Mouse (Mus musculus): ENCODE data around the gene Gbgt1.
"Not testable (repeated sequence)": the region's sequence is repeated elsewhere in the genome, so short reads cannot be mapped to it uniquely, and the experiment has no call there.

Gene Gbgt1

DNA sequence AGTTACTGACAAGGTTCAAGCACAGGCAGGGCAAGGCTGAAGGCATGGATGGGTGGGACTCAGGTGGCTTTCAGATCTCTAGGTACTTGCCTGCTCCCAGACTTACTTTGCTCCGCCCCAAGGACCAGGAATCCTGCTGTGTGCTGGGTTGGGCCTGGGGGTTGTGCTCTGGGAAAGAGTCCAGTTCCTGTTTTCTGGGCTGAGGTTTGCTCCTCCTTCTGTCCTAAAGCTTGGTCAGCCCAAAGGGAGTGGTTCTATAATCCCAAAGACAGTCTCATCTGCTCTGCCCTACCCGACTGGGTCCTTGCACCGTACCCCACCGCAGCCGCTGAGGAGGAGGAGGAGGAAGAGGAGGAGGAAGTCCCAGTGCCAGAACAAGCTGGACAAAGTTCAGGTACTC lies at the start of gene Gbgt1:
Gene Gbgt1, plus strand, starts transcription at position 221 of the 400 bp plus-strand sequence.
- DNase-seq, result no peak

DNA sequence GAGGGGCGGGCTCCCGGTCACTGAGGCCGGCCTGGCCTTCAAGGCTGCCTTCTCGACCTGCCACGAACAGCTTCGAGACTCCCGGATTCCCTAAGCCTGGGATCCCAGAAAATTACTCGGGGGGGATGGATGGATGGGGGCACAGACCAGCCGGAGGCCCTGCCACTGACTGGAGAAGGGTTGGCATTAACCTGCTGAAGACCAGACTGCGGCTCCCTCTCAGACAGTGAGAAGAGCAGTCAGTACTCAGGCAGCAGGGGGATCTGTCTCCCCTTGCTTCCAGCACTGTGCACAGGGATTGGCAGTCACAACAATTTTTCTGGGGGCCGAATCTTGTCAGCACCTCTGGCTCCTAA lies 49.4 kb upstream of the Gbgt1 start:
- DNase-seq, result no peak

DNA sequence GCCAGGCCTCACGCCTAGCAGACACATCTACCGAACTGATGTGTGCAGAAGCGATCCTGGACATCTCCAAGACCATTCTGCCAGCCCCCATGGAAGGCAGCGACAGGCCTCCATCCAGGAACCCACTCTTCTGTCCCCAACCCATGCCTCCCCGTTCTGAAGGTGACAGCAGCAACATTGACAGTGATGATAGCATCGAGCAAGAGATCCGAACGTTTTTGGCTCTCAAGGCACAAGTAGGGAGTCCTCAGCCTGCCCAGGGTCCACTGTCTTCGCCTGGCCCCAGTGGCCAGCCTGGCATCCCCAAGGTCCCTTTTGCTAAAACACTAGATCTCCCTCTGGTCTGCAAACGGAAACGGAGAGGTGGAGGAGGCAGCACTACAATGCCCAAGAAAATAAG lies 45.0 kb upstream of the Gbgt1 start:
- no peak for DNase-seq

DNA sequence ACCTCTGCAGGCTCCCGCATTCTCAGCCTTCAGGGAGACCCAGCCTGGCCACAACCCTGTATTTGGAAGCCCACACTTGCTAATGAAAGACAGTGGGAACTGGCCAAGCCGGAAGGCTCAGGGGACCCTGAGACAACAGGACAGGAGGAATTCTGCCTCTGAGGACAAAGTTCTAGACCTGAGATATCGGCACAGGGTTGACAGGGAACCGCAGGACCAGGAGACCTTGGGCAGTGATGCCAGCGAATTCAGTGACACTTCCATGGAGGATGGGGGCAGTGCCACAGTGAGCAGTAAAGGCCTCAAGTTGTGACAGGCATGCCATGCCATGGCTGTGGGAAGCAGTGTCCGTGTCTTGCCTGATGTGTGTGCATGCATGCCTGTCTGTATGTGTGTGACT lies 43.2 kb upstream of the Gbgt1 start:
- DNase-seq, result no peak

- no peak for DNase-seq
These were observed 40.1 kb upstream of the Gbgt1 start for GRCm38 (mm10) chr2:28456616-28457015.

DNA sequence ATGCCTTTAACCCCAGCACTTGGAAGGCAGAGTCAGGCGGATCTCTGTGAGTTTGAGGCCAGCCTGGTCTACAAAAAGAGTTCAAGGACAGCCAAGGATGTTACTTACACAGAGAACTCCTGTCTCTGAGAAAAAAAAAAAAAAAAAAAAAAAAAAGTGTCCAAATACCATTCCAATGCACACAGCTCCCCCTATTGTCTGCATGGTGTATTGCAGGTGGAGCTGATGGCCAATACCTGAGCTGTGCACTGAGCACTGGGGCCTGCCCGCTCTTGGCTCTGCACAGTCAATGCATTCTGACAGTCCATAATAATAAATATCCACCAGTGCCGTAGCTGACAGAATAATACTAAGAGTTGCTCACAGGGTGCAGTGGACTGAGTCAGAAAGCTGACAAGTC lies 32.8 kb upstream of the Gbgt1 start:
- peak; percentile 72 for DNase-seq

DNA sequence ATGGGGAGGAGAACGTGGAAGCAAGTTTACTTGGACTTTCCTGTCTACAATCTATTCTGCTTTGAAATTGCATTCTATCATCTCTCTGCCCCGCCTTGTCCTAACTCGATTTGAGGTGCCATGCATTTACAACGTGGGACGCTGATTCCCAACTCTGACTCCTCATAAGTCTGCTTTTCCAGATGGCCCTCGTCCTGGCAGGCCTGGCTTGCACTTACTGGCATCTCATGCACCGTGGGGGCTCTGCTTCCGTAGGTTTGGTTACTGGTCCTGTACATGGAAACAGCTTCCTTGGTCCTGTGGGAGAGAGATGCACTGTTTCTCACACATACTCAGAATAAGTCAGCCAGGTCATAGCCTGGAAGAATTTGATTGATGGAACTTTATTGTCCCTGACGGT lies 31.8 kb upstream of the Gbgt1 start:
- no peak for DNase-seq

- DNase-seq, result peak; percentile 51
These were observed 30.7 kb upstream of the Gbgt1 start, which contains the start of gene 1700007K13Rik for GRCm38 (mm10) chr2:28465836-28466518. 1700007K13Rik (minus strand) TSS chr2:28466332.

- DNase-seq, result peak; percentile 88
These were observed 28.7 kb upstream of the Gbgt1 start, which contains the start of gene Mrps2 for GRCm38 (mm10) chr2:28467860-28468485. Mrps2 (plus strand) TSS chr2:28468066.

DNA sequence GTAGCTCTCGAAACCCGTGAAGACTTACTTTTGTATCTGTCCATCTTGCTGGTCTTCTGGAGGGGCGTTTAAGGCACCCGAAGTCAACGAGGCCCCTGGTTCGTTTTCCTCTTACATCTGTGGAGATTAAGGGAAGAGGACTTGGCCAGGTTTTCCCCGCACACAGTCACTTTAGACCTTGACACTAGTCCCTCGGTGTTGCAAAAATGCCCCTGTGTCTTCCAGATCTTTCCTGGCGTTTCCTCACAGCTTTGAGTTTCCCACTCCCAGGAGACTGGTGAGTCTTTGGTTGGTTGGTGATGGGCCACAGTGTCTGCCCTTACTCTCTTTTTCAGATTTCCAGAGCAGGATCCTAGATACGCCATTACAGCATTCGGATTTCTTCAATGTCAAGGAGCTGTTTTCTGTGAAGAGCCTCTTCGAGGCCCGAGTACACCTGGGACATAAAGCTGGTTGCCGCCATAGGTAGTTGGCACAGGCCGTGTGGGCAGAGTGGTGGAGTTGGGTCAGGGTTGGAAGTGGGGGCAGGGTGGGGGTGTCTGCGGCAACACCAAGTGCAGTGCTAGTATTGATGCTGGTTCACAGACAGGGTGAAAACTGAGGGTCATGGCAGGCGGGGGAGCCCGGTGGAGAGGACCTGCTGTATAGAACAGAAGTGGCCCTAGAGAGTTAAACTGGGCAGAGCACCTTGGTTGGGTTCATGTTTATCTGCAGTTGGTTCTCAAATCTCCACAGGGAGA lies 28.0 kb upstream of the Gbgt1 start:
- no peak for DNase-seq

GRCm38 (mm10) chr2:28469461-28469860 lies 27.2 kb upstream of the Gbgt1 start:
- no peak for DNase-seq

- no peak for DNase-seq
These were observed 26.1 kb upstream of the Gbgt1 start for GRCm38 (mm10) chr2:28470591-28470990.

- not testable (repeated sequence) for DNase-seq
These were observed 24.7 kb upstream of the Gbgt1 start for GRCm38 (mm10) chr2:28472011-28472410.

DNA sequence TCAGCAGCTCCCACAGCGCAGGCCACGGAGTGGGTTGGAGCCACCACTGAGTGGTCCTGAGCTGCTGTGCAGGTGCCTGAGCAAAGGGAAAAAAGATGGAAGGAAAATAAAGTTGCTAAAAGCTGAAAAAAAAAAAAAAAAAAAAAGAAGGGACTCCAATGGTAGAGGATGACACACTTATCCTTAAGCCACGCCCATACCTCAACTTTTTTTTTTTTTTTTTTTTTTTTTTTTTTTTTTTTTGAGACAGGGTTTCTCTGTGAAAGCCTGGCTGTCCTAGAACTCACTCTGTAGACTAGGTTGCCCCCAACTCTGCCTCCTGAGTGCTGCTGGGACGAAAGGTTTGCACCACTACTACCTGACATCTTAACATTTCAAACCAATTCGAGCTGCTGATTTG lies 18.7 kb upstream of the Gbgt1 start:
- not testable (repeated sequence) for DNase-seq

DNA sequence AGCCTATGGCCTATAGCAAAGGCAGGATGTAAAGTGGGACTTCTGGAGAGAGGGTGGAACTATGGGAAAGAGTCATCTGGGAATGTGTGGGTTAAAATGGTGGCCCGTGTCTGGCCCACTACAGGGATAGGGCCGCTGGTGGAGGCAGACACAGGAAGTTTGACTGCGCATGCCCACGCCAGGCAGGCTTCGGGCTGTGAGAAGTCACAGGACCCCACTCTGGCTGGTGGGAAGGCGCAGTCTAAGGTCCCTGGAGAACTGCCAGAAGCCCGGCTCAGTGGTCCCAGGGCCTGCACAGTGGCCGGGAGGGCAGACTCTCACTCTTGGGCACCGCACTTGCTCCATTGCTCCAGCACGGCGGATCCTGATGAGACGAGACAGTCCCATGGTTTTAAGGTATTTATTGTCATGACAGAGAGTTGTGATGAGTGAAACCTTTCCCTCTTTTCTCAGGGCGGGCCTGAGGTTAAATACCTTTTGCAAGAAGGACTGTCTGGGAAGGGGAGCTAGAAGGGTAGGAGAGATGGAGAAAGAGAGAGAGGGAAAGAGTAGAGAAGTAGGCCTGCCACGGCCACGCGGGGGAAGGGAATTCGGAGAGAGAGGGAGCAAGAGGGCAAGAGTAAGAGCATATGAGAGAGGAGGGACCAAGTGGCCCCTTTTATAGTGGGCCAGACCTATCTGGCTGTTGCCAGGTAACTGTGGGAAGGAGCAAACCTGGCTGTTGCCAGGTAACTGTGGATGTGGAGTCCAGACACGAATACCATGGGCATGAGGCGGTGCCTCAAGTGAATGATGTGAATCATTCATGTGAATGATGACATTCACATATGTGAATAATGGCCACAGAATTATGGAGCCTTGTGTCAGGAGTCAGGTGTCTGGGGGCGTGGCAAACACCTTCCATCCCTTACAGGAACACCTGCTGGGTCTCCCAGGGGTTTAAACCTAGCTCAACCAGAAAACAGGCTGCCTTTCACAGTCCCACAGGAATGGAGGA lies 17.2 kb upstream of the Gbgt1 start:
- DNase-seq, result no peak

GRCm38 (mm10) chr2:28483861-28484260 lies 12.8 kb upstream of the Gbgt1 start:
- DNase-seq, result no peak

DNA sequence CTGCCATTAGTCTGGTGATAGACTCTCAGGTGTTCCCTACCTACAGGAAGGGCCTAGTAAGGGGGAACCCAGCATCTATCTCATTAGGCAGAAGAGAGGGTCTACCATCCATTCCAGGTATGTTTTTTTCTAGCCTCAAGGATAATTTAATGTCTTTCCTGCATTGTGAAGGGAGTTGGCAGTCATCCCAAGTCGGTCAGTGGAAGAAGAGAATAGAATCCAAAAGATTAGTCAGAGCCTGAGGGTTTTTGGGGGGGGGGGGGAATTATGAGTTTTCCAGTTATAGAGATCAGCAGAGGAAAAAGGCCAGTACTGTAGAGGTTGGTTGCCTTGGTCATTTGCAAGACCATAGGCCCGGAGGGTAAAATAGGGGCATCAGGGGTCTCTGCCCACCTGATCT lies 2.2 kb upstream of the Gbgt1 start:
- DNase-seq, result no peak

DNA sequence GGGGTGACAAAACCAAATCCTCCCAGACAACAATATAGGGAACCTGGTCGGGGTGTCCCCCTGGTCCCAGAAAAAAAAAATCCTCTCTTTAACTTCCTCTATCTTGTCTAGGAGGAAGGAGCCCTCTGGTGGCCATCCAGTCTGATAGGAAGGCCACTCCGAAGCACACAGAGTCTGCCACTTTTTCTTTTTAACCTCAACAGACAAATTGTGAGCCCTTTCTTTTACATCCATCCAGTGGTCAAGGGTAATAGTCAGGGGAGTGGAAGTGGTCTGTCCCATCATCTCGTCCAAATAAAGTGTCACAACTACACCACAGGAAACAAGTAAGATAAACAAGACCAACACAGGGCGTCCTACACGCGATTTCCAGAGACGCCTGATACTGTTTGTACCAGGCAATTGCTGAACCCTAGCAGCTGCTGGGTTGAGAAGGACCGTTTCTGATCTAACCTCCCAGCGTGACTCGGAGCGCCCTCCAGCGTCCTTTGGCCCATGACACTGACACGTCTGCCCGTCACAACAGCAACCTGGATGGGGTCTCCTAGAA lies 1.4 kb upstream of the Gbgt1 start:
- peak; percentile 60 for DNase-seq

DNA sequence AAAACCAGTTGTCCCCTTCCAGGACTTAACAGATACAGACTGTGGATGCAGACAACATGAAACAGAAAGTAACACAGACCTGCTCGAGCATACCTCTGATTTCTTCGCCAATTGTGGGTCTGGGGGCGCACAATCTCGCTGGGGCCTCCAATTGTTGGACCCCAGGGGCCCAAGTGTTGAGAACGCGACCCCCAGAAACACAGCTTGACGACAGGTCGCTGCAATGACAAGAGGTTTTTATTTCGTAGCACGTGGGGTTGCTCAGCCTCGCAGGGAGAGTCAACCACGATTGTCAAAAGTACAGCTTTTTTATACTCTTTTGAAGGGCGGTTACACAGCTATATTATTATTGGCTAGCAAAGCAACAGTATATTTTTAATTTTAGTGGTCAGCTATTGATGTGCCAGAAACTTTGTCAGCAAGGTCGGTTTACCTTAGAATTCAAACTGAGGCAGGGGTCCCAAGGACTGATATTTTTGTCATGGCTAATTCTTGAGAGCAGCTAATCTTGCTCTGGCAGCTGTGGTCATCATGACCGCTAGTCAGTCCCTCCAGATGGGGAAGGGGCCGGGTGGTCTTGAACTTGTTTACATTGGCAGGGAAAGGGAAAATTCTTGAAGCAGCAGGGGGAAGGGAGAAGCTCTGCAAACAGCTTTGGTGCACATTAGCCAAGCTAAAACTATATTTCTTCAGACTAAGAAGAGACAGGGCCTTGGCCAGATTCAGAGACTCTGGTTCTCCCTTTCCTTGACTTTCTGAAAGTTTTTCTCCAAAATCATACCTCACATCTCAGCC lies 693 bp upstream of the Gbgt1 start:
- DNase-seq, result no peak

DNA sequence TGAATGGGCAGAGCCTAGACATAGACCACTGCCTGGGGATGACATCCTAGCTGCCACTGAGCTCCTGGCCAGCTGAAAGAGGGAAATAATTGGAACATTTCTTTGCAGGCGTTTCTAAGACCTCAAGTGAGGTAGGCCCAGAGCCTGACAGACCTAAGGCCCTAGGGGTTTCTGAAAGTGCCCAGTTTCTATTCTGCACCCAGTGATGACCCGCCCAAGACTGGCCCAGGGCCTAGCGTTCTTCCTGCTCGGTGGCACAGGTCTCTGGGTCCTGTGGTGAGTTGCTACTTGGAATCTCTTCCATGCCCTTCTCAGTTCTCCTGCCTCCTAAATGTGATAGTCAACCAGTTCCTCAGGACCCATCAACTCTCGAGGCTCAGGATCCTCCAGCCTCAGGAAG lies 870 bp downstream of the Gbgt1 start:
- no peak for DNase-seq

DNA sequence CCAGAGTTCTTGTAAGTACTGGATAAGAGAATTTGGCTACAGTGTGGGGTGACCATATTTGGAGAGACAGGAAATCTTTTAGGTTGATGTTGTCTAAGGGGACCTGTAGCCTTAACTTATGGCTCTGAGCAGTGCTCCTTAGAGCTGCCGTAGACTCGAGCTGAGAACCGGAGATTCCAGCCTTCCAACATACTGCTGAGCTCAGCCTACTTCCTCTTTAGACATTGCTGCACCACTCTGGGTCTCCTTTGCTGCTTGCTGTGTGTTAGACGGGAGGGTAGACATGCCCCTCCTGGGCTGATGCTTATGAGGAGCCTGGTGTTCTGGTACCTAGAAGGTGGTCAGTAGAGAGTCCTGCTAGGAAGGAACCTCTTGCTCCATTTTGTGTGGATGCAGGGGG lies 1.7 kb downstream of the Gbgt1 start:
- DNase-seq, result no peak

- no peak for DNase-seq
These were observed 6.3 kb downstream of the Gbgt1 start for GRCm38 (mm10) chr2:28502987-28503386.

Measured in right cerebral cortex, postnatal 14 days (tissue).